ENCODE assay signal across 20 mouse cellular contexts in the genomic region with DNA sequence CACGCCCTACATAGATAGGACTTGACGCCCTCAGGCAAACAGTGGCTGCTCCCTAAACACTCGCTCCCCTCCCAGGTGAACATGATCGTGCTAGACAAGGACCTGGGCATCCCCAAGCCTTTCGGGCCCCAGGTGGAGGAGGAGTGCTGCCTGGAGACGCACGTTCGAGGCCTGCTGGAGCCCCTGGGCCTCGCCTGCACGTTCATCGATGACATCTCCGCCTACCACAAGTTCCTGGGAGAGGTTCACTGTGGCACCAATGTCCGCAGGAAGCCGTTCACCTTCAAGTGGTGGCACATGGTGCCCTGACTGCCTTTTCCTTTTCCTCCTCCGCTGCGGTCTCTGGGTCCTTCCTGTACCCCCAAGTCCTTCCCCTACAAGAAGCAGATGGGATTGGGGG. TPM values are rescaled to one million over a fixed set of nuclear protein-coding genes. Genes with fewer than 3 reads are reported as not detected.
DNase-seq lines count a peak whose midpoint lies in the region; ATAC-seq and TF ChIP-seq lines count a peak whose summit lies in the region.
"Had no signal": no experiment of that assay in that cellular context is flagged by ENCODE, and none has a peak within 500 bp of the region (broad histone marks: within the 10 kb centered on the region; RNA-seq: fewer than 3 reads in every experiment).

No protein-coding gene starts in this region.

- H3K27ac ChIP-seq in gastrocnemius, adult 2 months: no peak overlapping the region
- H3K27ac ChIP-seq in small intestine, adult 2 months (ENCODE audit: insufficient read depth, low read depth, low read length): peak overlapping the region; percentile 62
- H3K27ac ChIP-seq: embryonic facial prominence, embryonic 12.5 days; heart, embryonic 13.5 days; hindbrain, embryonic 15.5 days had no signal

- H3K27me3 ChIP-seq in small intestine, adult 2 months (ENCODE audit: control insufficient read depth, insufficient read depth, low read length): no peaks in the 10 kb centered on the region
- H3K27me3 ChIP-seq: embryonic facial prominence, embryonic 12.5 days; heart, embryonic 13.5 days; hindbrain, embryonic 15.5 days had no signal

- DNase-seq in gastrocnemius, adult 2 months: peak; percentile 11
- no peak for DNase-seq in gastrocnemius, adult 8-10 months (ENCODE audit: low spot score in 2 of 2)
- peak; percentile 15 for DNase-seq in thymus, postnatal 0 days (ENCODE audit: low spot score)
- DNase-seq in thymus, postnatal 10 days (ENCODE audit: low spot score in 2 of 2): no peak
- peak; percentile 48 for DNase-seq in thymus, postnatal 4 days
- DNase-seq in urinary bladder, postnatal 14 days (ENCODE audit: low spot score): no peak
- DNase-seq: adrenal gland, postnatal 14 days; cerebellum, adult 11-12 months; cerebellum, adult 9-10 months; cerebellum, postnatal 25 days; gastrocnemius, postnatal 25 days; heart, adult 11 months; heart, postnatal 36 days had no signal

- H3K4me3 ChIP-seq in gastrocnemius, adult 2 months: no peak overlapping the region
- no peak overlapping the region for H3K4me3 ChIP-seq in small intestine, adult 2 months (ENCODE audit: low read depth, low read length)
- H3K4me3 ChIP-seq: embryonic facial prominence, embryonic 12.5 days; heart, embryonic 13.5 days; hindbrain, embryonic 15.5 days had no signal

- no peaks in the 10 kb centered on the region for H3K36me3 ChIP-seq in small intestine, adult 2 months (ENCODE audit: control insufficient read depth, insufficient read depth, low read length)
- H3K36me3 ChIP-seq: embryonic facial prominence, embryonic 12.5 days; heart, embryonic 13.5 days; hindbrain, embryonic 15.5 days had no signal

- TF ChIP-seq POLR2A in small intestine, adult 2 months (IDR thresholded peaks at IDR 0.05; ENCODE audit: low read depth, low read length): no peak

- peaks cover 4% of the 10 kb centered on the region for H3K4me1 ChIP-seq in small intestine, adult 2 months (ENCODE audit: control insufficient read depth, insufficient read depth, insufficient read length, low read length)
- H3K4me1 ChIP-seq: embryonic facial prominence, embryonic 12.5 days; hindbrain, embryonic 15.5 days had no signal

- intact Hi-C loops in gastrocnemius, adult 2 months (cut with DNase I): no loop called here

- WGBS in small intestine, adult 2 months: 82% methylated on average over 16 of the region's 16 CpGs

- no peak for TF ChIP-seq CTCF in gastrocnemius, adult 2 months (IDR thresholded peaks at IDR 0.05)
- TF ChIP-seq CTCF in small intestine, adult 2 months (IDR thresholded peaks at IDR 0.05; ENCODE audit: extremely low read depth, insufficient read length, insufficient replicate concordance, low read depth, low read length): no peak

- ATAC-seq in granulocyte monocyte progenitor cell, adult 5-6 weeks (replicated peaks; ENCODE audit: poor library complexity, severe bottlenecking): no peak
- ATAC-seq: activated CD4-positive, CD25-positive, alpha-beta regulatory T cell, adult 4 months; forebrain, embryonic 16.5 days had no signal

RNA-seq across cellular contexts. Expression of gene Sdhb, which starts 11.4 kb away (rescaled TPM):
- 100 to 1,000 TPM; 483 to 898 TPM for total RNA-seq in gastrocnemius, adult 2 months (2021)
- 100 to 1,000 TPM; 520 to 588 (median 538) TPM for total RNA-seq in gastrocnemius, adult 8-10 months (2022)
- polyA plus RNA-seq in thymus, postnatal 0 days (2015; fragmentation: Nextera tagmentation; extraction: Ambion mirVana): 434 and 468 TPM in 2 replicates
- 304 and 515 TPM in 2 replicates for polyA plus RNA-seq in small intestine, adult 2 months (2012; rRNA removed)
- 143 and 167 TPM in 2 replicates for total RNA-seq in granulocyte monocyte progenitor cell, adult 5-6 weeks (2014; fragmentation: Nextera tagmentation)
- 116 and 142 TPM in 2 replicates for total RNA-seq in granulocyte monocyte progenitor cell, adult 5-6 weeks (2017)

RNA-seq across cellular contexts. Expression of gene Atp13a2, which starts 37.1 kb away (rescaled TPM):
- 10 to 100 TPM; 20.0 to 23.7 TPM for total RNA-seq in gastrocnemius, adult 2 months (2021)
- 10 to 100 TPM; 17.2 to 22.5 (median 18.4) TPM for total RNA-seq in gastrocnemius, adult 8-10 months (2022)
- polyA plus RNA-seq in thymus, postnatal 0 days (2015; fragmentation: Nextera tagmentation; extraction: Ambion mirVana): 39.0 and 41.8 TPM in 2 replicates
- 63.0 and 76.6 TPM in 2 replicates for polyA plus RNA-seq in small intestine, adult 2 months (2012; rRNA removed)
- 30.0 and 30.5 TPM in 2 replicates for total RNA-seq in granulocyte monocyte progenitor cell, adult 5-6 weeks (2014; fragmentation: Nextera tagmentation)
- 14.5 and 23.6 TPM in 2 replicates for total RNA-seq in granulocyte monocyte progenitor cell, adult 5-6 weeks (2017)

RNA-seq across cellular contexts. Expression of gene Padi2, which starts 43.5 kb away (rescaled TPM):
- total RNA-seq in gastrocnemius, adult 2 months (2021): 100 to 1,000 TPM in 1 of 2 experiments, 10 to 100 TPM in 1; 77.0 to 273 TPM
- 100 to 1,000 TPM in 2 of 4 experiments, 10 to 100 TPM in 2; 91.7 to 147 (median 109) TPM for total RNA-seq in gastrocnemius, adult 8-10 months (2022)
- polyA plus RNA-seq in thymus, postnatal 0 days (2015; fragmentation: Nextera tagmentation; extraction: Ambion mirVana): 13.6 and 14.8 TPM in 2 replicates
- polyA plus RNA-seq in small intestine, adult 2 months (2012; rRNA removed): 2.3 and 5.3 TPM in 2 replicates
- 13.1 TPM in 2 replicates for total RNA-seq in granulocyte monocyte progenitor cell, adult 5-6 weeks (2014; fragmentation: Nextera tagmentation)
- total RNA-seq in granulocyte monocyte progenitor cell, adult 5-6 weeks (2017): 4.0 and 6.6 TPM in 2 replicates

Comparison
In these comparisons a context has a peak if more than half of its experiments do, and no peak if none do; other contexts are left out.
1. DNase-seq: peak in gastrocnemius, adult 2 months (single experiment), thymus, postnatal 0 days (single experiment) and thymus, postnatal 4 days (single experiment); none in gastrocnemius, adult 8-10 months (0 of 2), thymus, postnatal 10 days (0 of 2) and urinary bladder, postnatal 14 days (single experiment).
2. RNA of gene Padi2, which starts 43.5 kb away (total RNA-seq): 77.0 to 273 TPM in gastrocnemius, adult 2 months and 91.7 to 147 TPM in gastrocnemius, adult 8-10 months; 4.0 to 13.1 TPM in granulocyte monocyte progenitor cell, adult 5-6 weeks; every median in the first group is over 4 times any median in the second.